Mouse (Mus musculus) kidney, postnatal 10 days (tissue): ENCODE measurements around the gene Kdelr2.
"Not testable (repeated sequence)": the region's sequence is repeated elsewhere in the genome, so short reads cannot be mapped to it uniquely, and the experiment has no call there.

Source experiments
- DNase-seq: peaks from one replicate; pipeline ENCODE4 v3.0.0; 2021; ENCODE audit warnings: mixed read lengths

Gene Kdelr2

GRCm38 (mm10) chr5:143403221-143404147 is at the start of gene Kdelr2:
Gene Kdelr2, plus strand, starts transcription at chr5:143403838.
- peak; percentile 96 for DNase-seq

GRCm38 (mm10) chr5:143356017-143356416 is 47.6 kb upstream of the Kdelr2 start:
- no peak for DNase-seq

- DNase-seq = no peak
Observed at GRCm38 (mm10) chr5:143356686-143357388, 46.8 kb upstream of the Kdelr2 start, which contains the start of gene Grid2ip. Gene Grid2ip, plus strand, starts transcription at chr5:143357338.

GRCm38 (mm10) chr5:143357564-143357963 is 46.1 kb upstream of the Kdelr2 start:
- no peak for DNase-seq

GRCm38 (mm10) chr5:143359263-143359662 is 44.4 kb upstream of the Kdelr2 start:
- no peak for DNase-seq

- DNase-seq = peak; percentile 29
Observed at GRCm38 (mm10) chr5:143360000-143360399, 43.6 kb upstream of the Kdelr2 start.

- no peak for DNase-seq
Observed at GRCm38 (mm10) chr5:143361428-143361827, 42.2 kb upstream of the Kdelr2 start.

GRCm38 (mm10) chr5:143363678-143364615 is 39.7 kb upstream of the Kdelr2 start:
- peak; percentile 67 for DNase-seq

GRCm38 (mm10) chr5:143367931-143368330 is 35.7 kb upstream of the Kdelr2 start:
- no peak for DNase-seq

- peak; percentile 34 for DNase-seq
Observed at GRCm38 (mm10) chr5:143369611-143370255, 33.9 kb upstream of the Kdelr2 start.

- DNase-seq = no peak
Observed at GRCm38 (mm10) chr5:143370416-143371145, 33.1 kb upstream of the Kdelr2 start.

GRCm38 (mm10) chr5:143371146-143371510 is 32.5 kb upstream of the Kdelr2 start:
- DNase-seq = no peak

- DNase-seq = peak; percentile 32
Observed at GRCm38 (mm10) chr5:143372818-143373217, 30.8 kb upstream of the Kdelr2 start.

- peak; percentile 84 for DNase-seq
Observed at GRCm38 (mm10) chr5:143375242-143375641, 28.4 kb upstream of the Kdelr2 start.

GRCm38 (mm10) chr5:143376156-143376555 is 27.5 kb upstream of the Kdelr2 start:
- DNase-seq = peak; percentile 21

- DNase-seq = peak; percentile 57
Observed at GRCm38 (mm10) chr5:143386797-143387621, 16.6 kb upstream of the Kdelr2 start.

GRCm38 (mm10) chr5:143394184-143394583 is 9.5 kb upstream of the Kdelr2 start:
- DNase-seq = no peak

GRCm38 (mm10) chr5:143394966-143395365 is 8.7 kb upstream of the Kdelr2 start:
- not testable (repeated sequence) for DNase-seq

- peak; percentile 26 for DNase-seq
Observed at GRCm38 (mm10) chr5:143395649-143396048, 8.0 kb upstream of the Kdelr2 start.

- DNase-seq = no peak
Observed at GRCm38 (mm10) chr5:143400501-143400900, 3.1 kb upstream of the Kdelr2 start.
